Mouse (Mus musculus): ENCODE results near the gene Clec4d.

DNA sequence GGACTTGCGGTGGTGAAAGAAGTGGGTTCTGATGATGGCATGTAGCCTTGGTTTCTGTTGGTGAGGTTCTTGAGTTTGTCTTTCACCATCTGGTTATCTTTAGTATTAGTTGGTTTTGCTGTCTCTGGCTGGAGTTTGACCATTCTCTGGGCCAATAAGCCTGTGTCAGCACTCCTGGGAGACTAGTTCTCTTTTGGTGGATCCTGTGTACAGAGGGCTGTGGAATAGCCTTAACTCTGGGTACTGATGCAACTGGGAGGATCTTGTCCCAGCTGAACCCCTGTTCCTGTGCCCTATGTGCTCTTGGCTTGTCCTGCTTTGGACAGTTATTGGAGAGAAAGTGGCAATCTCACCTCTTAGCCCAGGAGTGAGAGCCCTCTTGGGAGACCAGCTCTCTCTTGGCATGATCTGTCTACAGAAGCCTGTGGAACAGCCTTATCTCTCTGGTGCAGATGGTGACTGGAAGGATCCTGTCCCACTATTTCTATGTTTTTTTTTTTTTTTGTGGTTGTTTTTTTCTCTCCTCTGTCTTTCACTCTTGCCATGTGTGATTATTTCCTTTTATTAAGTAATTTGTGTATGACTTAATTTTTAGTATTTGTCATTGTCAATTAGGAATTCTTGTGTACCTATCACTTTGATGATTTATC, 31.0 kb downstream of the Clec4d start:
- TF ChIP-seq CTCF (conservative IDR thresholded peaks at IDR 0.05; ENCODE audit: low read length) = no peak
- no peak for TF ChIP-seq NANOG (IDR thresholded peaks at IDR 0.05; ENCODE audit: borderline replicate concordance, low read length)
